Mouse (Mus musculus) urinary bladder, adult 18-20 months (tissue): Measurements from ENCODE around the gene Necap2.

ENCODE experiments used
- DNase-seq, 2 experiments: peaks; one replicate each; pipeline ENCODE4 v3.0.0; 2022; ENCODE audit warnings: low spot score in 2 of 2, mixed read lengths in 2 of 2

Necap2 gene

DNA sequence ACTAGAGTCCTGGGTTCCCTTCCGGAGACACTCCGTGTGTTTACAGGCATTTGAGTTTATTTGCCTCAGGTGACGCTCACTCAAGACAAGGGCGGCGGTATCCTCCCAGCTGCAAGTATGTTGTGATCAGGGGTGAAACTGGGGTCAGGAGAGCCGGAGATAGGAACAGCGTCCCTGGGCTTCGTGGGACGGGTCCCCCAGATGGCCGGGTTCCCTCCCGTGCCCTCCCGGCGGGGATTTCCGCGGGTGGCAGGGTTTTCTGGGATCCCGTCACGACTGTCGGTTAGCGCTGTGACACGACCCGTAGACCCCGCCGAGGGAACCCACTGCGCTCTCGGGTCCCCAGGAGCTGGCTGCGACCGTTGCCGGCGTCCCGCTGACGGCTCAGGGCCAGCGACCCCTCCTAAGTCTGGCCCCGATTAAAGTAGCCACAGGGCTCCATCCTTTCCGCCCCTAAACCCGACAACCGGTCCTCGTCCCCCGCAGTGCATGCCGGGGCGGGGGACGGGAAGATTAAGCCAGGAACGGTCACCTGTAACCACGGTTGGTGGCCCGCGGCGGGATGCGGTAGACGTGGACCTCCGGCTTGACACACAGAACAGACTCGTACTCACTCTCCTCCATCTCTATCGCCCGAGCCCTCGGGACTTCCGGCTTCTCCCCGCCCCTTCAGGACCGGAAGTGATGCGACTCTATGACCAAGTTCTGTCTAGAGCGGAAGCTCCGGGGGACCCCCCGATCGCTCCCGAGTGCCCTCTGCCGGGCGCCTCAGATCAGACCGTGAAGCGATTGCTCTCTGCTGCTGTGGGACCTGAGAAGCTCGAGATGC is at the start of gene Necap2:
Necap2 (minus strand) TSS at position 677 of the 829 bp plus-strand sequence.
- peak; percentile 89 to 91 for DNase-seq

DNA sequence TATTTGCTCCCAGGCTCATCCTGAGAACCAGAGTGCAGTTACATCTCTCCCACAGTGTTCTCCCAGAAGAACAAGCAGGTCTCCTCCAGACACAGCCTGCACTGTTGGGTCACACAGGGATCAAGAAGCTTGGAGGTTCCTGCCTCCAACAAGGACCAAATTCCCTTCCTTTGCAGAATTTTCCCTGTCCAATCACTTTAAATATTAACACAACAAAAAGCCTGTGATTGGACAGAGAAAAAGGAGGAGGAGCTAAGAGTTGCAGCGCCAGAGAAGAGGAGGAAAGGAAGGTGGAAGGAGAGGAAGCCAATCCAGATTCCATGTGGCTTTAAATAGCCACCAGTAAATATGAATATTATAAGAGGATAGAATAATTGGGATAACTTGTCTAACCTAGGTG is 44.9 kb upstream of the Necap2 start:
- DNase-seq = no peak

DNA sequence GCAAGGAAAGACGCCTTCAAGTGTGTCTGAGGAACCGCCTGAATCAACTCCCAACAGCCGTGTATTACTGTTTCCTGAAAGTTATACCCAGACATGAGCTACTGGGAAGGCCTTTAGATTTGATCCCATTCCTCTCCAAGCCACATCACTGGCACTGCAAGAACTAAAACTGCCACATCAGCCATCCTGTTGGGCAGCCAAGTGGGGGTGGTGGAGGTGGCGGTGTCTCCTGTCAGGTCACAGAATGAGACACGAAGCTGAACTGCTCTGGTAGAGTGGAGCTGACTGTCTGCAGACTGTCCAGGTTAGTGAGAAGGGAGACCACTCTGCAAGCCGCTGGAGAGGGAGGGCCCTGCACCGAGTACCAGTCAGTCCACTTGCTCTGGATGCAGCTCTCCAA is 44.5 kb upstream of the Necap2 start:
- no peak for DNase-seq

DNA sequence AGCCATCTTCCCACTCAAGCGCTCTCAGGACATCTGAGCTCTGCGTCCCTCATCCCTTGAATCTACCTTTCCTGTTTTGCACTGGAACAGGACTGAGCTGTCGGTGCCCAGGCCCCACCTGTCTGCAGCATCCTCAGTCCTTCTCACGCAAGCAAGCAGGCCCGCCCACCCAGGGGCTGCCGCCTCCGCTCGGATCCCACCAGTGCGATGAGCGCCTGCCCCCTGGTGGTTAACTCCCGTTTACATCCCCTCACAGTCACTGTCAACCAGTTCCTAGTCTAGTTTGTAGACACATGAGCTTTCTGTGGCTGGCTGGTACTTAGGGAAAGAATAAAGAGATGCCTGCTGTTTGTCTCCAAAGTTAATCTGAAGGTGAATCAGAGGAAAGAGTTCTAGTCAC is 42.5 kb upstream of the Necap2 start:
- DNase-seq = no peak

DNA sequence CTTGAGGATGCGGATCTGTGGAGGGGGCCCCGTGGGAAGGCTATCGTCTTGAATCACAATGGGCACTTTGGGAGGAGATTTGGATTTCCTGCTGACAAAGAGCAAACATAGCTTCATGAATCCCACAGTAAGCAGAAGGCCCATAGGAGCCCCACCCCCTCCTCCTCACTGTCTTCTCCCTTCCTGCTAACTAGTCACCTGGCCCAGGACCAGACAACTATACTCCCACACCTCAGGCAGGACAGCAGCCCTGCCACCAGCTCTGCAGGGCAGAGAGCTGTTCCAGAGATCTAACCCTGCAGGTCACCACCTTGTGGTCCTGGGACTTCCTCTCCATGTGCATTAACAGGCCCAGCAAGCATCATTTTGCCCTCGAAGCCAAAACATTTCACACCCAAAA is 40.5 kb upstream of the Necap2 start:
- no peak for DNase-seq

DNA sequence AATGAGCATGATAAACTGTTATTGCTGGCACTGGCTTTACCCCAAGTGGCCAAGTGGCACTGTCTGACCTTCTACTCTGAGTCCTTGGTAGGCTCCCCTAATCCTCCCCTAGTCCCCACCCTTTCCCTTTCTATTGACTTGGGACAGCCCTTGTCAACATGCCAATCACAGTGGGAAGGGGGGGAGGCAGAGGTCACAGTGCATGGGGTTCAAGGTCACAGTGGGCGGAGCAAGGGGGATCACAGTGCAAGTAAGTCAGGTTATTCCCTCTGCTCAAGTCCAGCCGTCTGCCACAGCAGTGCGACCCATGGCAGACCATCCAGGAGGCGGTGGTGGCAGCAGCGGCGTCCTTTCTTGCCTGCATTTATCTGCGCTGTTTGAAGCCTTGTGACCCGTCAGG is 37.2 kb upstream of the Necap2 start:
- no peak for DNase-seq

DNA sequence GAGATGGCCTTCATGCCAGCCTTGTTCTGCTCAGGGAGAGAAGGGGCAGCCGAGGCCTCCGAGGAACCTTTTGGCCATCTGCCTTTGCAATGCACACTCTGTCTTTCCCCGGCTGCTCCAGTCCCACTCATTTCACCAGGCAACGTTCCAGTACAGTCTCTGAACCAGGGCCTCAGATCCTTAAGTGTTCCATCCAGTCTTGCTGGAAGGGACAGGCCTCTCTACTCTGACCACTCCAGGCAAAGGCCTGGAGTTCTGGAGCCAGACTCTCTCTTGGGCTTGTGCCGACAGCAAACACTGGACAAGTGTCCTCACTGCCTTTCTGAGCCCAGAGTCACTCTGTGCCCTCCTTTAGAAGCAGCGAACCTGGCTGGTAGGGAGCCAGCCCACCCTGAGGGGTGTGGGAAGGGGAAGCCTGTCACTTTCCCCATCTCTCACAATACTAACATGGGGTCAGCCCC is 36.4 kb upstream of the Necap2 start:
- DNase-seq = no peak

DNA sequence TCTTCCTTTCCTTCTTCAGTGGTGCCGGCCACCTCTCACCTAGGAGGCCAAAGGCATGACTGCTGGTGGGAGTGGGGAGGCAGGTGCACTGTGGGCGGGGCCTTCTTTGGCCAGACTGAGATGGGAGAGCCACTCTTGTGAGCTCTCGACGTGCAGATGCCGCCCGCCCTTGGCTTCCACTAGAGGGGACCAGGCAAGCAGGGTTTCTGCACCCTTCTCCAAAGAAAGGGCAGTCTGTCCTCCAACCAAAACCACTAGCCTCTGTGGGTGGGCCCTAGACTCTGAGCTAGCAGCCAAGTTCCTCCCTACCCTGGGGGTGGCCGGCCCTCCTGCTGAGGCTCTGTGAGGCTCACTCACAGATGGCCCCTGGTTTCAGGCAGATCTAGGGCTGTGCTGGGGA is 35.7 kb upstream of the Necap2 start:
- no peak for DNase-seq

DNA sequence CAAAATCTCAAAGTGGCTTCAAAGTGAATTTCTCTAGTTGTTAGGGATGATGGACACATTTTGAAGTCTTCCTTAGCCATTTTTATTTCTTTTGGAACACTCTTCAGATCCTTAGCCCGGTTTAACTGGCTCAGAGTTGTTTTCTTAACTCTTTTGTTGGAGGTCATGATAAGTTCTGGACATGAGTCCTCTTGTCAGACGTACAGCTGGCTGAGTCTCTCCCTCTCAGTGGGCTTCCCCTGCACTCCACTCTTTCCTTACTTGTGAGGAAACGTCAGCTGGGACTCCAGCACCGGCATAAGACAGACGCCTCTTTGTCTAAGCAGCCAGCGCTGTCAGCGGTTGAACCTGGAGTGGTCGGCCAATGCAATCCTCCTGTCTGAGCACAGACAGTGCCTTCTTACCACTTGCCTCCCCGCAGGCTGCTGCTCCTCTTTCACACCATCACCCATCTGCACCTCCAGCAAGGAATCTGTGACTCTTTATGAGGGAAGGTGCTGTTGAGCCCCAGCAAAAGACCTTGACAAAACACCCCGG is 30.1 kb upstream of the Necap2 start:
- no peak for DNase-seq

DNA sequence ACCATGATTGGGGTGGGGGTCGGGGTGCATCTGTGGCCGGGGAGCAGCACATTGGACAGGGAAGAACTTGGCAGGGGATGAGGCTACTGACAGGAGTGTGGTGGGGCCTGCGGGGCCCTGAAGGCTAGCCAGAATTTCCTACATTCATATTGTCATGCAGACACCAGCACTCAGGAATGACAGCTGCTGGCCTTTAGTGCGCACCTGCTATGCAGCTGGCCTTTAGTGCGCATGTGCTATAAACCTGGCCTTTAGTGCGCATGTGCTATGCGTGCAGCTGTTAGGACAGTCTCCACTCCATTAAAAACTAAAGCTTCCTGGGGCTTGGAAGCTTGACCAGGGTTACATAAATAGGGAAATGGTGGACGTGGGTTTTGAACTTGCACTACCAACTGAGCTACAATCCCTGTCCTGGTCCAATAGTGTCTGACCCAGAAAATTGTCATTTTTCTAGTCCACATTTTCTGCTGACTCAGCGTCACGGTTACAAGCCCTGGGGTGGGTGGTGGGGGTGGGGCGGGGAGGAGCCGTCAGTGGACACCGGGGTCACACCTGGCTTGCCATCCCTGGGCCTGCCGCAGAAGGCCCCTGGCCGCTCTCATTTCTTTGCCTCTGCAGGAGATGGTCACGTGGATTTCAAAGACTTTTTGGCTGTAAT is 28.5 kb upstream of the Necap2 start:
- DNase-seq = no peak

DNA sequence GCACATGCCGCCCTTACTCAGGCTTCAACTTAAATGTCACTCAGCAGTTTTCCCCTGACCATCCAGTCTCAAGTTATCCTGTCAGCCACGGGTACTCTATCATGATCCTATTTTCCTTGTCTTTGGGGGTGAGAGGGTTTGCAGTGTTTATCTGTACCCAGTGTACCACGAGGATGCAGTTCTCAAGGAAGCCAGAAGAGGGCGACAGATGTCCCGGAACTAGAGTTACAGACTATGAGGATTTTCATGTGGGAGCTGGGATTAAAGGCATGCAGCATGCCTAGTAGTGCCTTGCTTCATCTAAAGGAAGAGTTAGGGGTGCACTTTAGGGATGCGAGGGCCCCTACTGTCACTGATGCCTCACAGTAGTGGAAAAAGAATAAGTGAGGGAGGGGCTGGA is 23.7 kb upstream of the Necap2 start:
- no peak for DNase-seq

DNA sequence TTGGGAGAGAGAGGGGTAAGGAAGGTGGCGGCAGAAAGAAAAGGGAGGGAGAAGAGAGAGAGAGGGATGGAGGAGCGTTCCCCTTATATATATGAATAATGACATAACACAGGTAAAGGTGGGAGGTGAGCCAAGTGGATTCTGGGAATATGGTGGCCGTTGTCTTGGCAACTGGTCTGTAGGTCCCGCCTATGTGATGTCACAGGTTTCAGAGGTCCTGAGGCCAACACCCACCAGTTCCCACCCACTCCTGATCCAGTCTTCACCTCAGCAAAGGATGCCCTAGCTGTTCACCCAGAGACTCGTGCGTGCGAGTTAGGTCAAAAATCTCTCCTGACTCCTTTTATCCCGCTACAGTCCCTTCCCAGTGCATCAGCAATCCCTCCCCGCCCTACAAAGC is 23.1 kb upstream of the Necap2 start:
- no peak for DNase-seq

DNA sequence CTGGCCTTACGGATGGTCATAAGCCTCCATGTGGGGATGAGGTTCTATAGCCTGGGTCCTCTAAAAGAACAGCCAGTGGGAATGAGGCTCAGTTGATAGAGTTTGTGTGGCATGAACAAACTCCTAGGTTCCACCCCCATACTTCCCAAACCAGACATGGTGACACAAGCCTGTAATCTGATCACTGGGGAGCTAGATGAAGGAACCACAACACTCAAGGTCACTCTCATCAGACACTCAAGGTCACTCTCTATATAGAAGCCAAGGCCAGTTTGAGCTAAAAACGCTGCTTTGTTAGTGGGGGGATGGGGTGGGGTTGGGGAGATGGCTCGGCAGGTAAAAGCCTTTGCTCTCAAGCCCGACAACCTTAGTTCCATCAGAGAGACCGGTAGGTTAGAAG is 21.8 kb upstream of the Necap2 start:
- DNase-seq = no peak

DNA sequence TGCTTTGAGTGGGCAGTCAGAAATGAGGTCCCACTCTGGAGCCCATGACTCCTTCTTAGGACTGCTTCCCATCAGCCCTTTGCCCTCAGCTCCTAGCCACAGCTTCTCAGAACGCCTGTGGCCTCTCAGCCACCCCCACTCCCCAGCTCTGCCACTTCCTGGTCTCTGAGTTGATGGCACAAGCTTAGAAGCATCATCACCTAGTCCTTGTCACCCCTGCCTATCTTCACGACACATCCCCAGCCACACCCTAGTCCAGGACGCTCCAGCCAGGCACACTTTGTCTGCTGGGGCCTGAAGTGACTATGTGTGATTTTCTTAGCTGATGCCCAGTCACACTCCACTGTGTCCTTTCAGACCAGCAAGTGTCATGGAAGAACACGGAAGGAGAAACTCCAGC is 20.8 kb upstream of the Necap2 start:
- no peak for DNase-seq

DNA sequence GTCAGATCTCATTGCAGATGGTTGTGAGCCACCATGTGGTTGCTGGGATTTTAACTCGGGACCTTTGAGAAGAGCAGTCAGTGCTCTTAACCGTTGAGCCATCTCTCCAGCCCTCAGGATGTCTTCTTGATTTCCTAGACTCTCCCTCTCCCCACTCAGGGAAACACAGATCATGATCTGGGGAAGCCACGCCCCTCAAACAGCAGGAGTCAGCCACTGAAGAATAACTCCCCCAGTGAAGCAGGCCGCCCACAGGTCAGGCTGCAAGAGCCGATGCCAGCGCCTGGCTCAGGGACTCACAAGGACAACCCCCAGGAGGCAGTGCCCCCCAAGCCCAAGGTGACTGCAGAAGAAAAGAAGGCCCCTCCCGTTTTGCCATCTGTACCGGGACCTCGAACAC is 18.6 kb upstream of the Necap2 start:
- no peak for DNase-seq

DNA sequence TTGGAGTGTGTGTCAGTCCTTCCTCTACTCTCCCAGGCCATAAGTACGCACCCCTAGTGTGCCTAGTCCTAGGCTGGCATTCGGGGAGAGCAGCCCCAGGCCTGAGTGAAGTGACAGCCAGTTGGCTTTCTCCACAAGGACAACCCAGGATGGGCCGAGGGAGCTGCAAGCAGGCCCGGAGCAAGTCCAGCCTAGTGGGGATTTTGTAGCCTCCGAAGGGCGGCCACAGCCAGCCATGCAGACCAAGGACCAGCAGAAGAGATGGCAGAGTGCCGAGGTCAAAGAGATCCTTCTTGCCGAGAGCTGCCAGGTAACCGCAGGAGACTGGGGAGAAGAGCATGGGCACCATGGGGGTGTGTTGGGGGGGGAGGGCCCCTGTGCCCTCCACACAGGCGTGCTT is 16.9 kb upstream of the Necap2 start:
- no peak for DNase-seq

DNA sequence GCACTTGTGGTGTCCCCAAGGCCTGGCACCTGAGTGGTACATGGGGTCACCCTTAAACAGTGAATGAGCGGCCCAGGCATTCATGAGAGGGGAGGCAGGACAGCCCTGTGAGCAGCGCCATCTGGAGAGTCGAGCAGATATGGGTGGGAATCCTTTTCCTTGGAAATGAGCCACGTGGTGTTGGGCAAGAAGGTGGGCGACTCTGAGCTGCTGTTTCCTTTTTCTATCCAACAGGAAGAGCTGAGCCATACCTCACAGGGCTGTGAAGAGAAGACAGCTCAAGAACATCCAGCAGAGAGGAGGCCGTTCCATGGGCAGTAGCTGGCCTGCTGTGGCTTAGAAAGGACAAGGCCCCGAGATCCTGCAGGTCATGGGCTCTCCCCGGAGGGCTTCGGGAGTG is 10.6 kb upstream of the Necap2 start:
- no peak for DNase-seq

DNA sequence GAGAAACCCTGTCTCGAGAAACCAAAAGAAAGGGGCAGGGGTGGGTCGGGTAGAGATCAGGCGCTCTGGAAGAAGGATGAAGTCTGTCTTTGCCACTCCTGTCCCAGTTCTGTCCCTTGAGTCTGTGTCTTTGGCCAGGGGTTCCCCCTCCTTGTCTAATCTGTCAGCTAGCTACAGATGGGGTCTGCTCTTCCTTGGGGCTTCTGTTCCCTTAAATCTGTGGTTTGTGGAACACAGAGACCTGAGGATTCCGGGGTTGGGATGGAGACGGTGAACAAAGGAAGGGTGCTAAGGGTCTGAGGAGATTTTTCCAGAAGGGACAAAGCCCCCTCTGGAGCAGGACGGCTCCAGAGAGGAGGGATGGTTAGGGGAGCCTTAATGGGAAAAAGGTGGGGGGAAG is 9.9 kb upstream of the Necap2 start, which contains the start of gene Spata21:
Spata21 (plus strand) TSS at position 301 of the 400 bp plus-strand sequence.
- no peak for DNase-seq

DNA sequence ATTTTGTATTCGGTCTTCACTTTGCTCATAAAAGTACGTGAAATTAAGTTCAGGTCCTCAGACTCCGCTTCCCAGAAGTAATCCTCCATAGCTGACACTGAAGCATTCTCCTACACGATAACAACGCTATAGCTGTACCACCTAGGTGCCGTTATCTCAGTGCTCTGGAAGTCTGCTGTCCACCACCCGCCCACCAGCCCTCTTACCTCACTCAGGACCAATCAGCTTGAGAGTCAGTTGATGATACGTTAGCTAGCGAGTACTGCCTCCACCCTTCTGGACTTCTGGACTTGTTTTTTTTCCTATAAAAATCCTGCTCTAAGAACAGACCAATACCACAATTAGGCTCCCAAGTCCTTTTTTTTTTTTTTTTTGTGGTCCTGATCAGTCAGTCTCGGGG is 8.7 kb upstream of the Necap2 start:
- DNase-seq = no peak

DNA sequence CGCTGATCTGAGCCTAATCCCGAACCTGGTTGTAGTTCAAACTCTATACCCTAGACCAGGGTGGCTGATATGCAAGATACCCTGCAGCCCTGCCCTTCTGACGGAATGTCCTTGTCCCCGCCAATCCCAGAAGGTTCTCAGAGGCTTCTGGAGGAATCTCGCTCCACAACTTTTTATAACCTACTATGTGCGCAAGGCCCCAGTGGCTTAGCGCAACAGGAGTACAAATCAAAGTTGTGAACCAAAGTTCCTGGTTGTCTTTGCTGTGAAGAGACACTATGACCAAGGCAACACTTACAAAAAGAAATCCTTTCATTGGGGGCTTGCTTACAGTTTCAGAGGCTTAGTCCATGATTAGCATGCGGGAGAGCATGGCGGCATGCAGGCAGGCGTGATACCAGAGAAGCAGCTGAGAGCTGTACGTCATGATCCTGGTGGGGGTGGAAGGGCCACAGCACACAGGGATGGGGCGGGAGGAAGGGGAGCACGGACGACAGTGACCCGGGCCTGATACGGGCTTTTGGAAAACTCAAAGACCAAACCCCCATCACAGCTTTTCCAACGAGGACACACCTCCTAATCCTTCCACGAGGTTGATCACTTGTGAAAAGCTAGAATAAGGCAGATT is 467 bp upstream of the Necap2 start:
- no peak for DNase-seq

DNA sequence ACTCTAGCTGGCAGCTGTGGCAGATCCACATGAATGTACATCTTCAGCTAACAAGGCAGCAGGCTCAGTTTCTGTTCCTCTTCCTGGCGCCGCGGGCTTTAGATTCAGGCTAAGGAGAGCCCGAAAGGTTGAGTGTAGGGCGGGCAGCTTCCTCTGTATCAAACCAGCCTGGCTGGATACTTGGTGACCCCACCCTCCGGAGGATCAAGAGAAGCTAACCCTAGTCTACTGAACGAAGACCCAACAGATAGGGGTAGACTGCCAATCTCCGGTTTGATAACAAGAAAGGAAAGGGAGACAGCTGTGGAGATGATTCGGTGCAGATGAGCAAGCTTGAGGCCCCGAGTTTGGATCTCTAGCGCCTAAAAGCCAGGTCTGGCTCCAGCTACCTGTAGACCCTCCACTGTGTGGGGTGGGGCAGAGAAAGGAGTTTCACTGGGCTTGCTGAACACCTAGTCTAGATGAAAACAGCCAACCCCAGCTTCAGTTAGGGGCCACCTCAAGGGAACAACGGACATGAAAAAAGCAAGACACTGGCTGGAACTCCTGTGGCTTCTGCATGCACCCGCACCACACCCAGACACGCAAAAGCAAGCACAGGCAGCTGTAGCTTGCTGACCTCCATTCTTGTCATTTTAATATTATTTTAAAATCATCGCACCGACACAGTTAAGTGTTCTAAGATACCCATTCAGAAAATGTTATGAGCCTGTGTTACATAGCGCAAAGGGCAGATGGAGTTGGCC is 1.2 kb downstream of the Necap2 start:
- no peak for DNase-seq

DNA sequence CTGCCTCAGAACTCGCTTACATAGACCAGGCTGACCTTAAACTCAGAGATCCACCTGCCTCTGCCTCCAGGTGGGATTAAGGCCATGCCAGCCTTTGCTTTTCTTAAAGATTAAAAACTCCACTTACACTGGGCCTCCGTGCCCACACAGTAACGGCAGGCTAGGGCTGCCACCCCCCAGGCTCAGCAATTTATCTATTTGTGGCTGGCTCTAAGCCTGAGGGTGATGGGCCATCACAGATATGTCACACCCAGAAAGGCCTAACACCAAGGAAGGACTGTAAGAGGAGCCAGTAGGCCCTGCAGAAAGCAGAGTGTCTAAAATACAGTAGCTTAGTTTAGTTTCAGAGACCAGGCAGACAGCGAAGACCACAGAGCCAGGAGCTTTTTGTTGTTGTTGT is 4.0 kb downstream of the Necap2 start:
- no peak for DNase-seq
